Mouse (Mus musculus): ENCODE results near the gene Nif3l1.

Gene Nif3l1

GRCm38 (mm10) chr1:58458867-58459266, 13.9 kb downstream of the Nif3l1 start:
- peak; percentile 29 to 41 for DNase-seq

DNA sequence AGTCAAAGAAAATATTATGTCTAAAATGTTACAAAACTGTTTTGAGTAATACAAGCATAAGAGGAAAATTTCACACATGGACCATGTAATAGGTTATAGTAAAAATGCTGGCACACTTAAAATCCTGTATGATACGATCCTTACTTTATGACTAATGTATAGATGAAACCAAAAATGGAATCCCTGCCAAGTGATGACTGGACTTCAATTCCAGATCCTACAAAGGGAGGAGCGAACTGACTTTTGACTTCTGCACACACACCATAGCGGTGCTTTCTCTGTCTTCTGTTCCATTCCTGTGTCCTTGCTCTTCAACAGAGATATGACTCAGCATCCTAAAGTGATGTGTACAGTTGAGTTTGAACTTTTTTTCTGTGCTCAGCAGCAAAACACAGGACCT, 15.6 kb downstream of the Nif3l1 start:
- DNase-seq, result no peak

GRCm38 (mm10) chr1:58463935-58464334, 19.0 kb downstream of the Nif3l1 start:
- DNase-seq, result no peak

- peak; percentile 47 to 55 for DNase-seq
Measured at GRCm38 (mm10) chr1:58465042-58465441, 20.1 kb downstream of the Nif3l1 start.

DNA sequence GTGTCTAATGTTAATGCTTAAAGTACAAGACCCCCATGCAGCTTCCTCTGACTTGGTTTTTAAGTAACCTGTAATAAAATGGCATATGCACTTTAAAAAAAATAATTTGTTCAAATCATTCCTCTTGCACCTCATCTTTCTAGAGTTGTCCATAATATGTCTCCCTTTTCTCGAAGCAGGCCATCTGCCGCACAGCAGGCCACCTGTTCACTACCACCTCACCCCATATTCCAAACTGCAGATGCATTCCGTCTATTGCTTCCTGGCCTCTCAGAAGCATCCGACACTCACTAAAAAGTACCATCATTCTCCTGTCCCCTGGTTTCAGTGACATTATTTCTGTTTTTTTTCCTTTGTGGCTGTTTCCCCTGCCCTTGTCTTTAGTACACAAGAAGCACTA, 20.6 kb downstream of the Nif3l1 start:
- DNase-seq, result peak; percentile 40 to 44

DNA sequence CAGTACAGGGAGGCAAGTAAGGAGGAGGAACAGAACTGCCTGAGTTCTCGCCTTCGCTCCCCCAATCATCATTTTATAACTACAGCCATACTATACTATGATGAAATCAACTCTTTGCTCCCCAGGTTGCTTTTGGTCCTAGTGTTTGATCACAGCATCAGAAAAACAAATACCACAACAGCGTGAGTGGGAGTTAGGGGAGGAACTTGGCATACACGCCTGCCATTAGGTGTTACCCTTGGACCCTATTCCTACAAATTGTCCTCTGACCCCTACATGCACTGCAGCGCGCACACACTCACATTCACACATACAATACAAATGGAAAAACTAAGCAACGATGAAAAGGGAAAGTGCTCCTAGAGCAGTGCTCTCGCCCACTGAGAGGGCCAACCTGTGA, 30.7 kb downstream of the Nif3l1 start:
- DNase-seq, result no peak

- DNase-seq, result no peak
Measured at GRCm38 (mm10) chr1:58482647-58483046, 37.7 kb downstream of the Nif3l1 start.

DNA sequence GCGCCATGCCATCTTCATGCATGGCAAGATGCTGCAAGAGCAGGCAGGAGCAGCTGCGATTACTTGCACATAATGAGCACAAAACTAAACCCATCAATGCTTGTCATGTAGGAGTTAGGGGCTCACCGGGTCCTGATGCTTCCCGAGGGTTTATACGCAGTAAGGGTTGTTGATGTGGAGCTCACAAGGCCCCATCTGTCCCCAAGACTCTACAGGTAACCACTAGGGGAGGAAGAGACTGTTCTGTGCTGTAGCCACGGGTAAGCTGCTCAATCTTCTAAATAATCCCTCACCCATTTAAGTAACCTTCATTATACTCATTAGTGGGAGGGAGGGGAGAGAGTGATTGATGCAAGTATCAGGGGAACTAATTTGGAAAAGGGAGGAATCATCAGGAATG, 50.7 kb downstream of the Nif3l1 start:
- no peak for DNase-seq

DNA sequence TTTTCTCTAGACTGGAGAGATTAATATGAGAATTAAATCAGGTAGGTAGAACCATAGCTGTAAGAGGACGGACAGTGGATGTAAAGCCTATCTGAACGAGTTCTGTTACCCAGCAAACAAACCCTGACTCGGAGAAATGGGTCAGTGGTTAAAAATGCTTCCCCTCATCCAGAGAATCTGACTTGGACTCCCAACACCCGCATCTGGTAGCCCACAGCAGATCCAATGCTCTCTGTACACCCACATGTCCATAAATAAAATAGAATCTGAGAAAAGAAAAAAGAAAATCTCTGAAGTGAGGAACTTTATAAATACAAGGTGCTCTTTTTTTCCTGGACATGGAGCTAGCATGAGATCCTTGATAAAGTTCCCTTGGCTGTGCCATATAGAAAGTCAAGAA, 52.7 kb downstream of the Nif3l1 start:
- DNase-seq, result no peak

GRCm38 (mm10) chr1:58498758-58499157, 53.8 kb downstream of the Nif3l1 start:
- no peak for DNase-seq

DNA sequence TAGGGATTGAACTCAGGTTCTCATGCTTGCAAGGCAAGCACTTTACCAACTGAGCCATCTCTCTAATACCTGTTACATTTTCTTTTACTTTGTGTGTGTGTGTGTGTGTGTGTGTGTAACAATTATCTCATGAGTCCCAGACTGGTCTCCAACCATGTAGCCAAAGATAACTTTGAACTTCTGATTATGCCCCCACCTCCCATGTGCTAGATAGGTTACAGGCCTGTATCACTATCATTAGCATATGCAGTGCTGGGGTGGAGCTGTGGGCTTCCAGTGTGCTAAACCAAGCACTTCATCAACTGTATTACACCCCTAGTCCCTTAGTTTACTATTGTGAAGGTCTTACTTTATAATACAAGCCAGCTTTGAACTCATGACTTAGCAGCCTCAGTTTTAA, 58.2 kb downstream of the Nif3l1 start:
- no peak for DNase-seq

DNA sequence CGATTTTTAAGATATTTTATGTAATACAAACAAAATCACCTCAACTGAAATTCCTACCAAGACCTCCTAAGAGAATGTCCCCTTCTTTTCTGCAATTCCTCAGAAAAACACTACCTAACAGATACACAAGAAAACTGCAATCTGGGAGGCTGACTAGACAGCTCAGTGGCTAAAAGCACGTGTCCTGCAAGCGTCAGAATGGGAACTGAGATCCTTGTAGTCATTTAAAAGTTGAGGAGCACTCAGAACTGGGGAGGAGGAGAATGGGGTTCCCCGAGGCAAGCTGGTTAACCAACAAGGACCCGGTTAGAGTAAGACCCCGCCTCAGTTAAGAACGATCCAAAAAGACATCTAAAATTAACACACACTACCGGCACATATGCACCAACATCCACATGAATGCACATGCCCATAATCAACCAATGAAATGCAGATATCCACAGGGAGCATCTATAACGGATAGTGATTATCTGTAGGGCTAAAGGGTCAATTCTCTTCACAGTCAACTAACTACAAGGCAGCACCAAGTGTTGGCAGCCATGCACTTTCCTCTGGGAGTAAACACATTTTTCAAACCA, 58.9 kb downstream of the Nif3l1 start:
- no peak for DNase-seq

DNA sequence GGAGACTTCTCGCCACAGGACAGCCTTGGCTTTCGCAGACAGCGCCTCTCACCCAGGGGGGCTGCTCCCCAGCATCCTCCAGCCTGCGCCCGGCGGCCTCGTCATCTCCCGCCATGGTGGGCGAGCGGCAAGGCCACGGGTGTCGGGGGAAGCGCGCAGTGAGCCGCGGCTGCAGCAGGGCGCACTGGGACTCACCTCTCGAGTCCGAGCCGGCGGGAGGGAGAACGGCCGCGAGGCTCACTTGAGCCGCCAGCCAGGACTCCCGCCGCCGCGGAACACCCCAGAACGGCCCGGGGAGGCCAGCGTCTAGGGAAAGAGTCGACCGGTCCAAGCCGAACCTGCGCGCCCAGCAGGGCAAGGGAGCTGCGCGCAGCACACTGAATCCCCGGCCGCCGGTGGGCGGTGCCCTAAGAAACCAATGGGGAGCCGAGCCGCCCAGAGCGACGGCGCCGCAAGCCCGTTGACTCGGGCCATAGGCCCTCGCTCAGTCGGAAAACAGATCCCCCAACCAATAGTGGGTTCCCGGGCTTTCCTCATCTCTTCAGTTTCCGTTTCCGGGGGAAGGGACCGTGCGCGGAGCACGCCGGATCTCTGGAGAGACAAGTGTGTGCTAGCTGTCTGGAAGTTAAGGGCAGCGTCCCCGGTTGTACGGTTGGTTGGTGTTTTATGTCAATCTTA, 59.8 kb downstream of the Nif3l1 start, which contains the start of gene Orc2:
Gene Orc2 (minus strand): TSS at position 533 of the 678 bp plus-strand sequence.
- DNase-seq, result peak; percentile 88 to 92

GRCm38 (mm10) chr1:58507249-58507648, 62.3 kb downstream of the Nif3l1 start:
- DNase-seq, result no peak

All from cerebellum, postnatal 36 days (tissue).